Mouse (Mus musculus): ENCODE results near the gene Bcl2l13. TPM values are rescaled to one million over a fixed set of nuclear protein-coding genes. Genes with fewer than 3 reads are reported as not detected.
A peak's percentile ranks its signal among the peaks of the same experiment; 100 is the strongest.

Gene Bcl2l13
- 23.4 and 26.7 TPM in 2 replicates for polyA plus RNA-seq (2015; fragmentation: Nextera tagmentation; extraction: Ambion mirVana)

DNA sequence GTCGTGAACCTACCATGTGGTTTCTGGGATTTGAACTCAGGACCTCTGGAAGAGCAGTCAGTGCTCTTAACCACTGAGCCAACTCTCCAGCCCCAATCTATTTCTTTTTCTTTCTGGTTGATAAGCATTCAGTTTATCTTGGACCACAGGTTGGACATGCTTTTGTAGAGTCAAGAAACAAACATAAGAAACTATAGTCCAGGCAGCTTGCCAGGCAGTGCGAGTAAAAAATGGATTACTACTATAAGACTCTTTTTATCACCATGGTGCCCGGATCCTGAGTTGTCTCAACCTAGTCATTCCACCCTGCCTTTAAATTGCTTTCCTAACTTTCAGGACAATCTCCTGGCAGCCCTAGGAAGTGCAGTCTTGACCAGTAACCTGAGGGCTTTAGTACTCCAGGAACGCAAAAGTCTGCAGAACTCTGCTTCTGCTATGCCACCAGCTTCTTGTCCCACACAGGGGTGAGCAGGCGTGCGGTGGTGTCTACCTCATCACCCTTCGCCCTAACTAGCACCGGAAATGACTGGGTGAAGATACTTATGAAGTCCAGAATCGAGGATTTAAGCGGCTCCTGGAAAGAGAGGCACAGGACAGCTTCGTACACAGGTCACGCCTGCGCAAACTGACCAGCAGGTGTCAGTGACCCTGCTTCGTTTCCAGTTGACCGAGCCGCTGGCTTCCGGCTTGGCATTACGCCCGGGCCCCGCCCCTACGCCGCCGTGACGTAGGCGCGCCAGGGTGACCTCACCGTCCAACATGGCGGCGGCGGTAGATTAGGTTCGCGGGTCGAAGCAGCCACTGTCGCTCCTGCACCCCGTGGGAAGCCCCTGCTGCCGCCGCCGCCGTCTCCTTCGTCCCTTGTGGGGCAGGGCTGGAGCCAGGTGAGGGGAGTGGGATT is at the start of gene Bcl2l13:
Gene Bcl2l13, plus strand, starts transcription at position 739 of the 901 bp plus-strand sequence.
- Histone ChIP-seq H3K36me3 (ENCODE audit: control insufficient read depth, insufficient read depth, low read length) (peaks cover 2% of the 10 kb centered on the region), H3K9ac (ENCODE audit: low read depth, low read length) (peak within 1 kb of the TSS; percentile 99), H3K4me2 (ENCODE audit: low read length) (peak within 1 kb of the TSS; percentile 82), H3K9me3 (replicated peaks; ENCODE audit: control insufficient read depth, low read length, poor library complexity, severe bottlenecking) (no peaks in the 10 kb centered on the region), H3K4me1 (ENCODE audit: control insufficient read depth, insufficient read depth, low read length) (peaks cover 9% of the 10 kb centered on the region), H3K4me3 (ENCODE audit: low read depth, low read length) (peak within 1 kb of the TSS; percentile 91), H3K27ac (ENCODE audit: low read length) (peak within 1 kb of the TSS; percentile 96), H3K27me3 (ENCODE audit: control insufficient read depth, insufficient read depth, low read depth, low read length) (peaks cover 3% of the 10 kb centered on the region; the same call in 1 of the 2 replicates)
- 5% methylated on average over 40 of the region's 40 CpGs for WGBS
- ATAC-seq, result peak; percentile 94

GRCm38 (mm10) chr6:120788068-120788607 is 47.9 kb upstream of the Bcl2l13 start:
- Histone ChIP-seq H3K4me2 (ENCODE audit: low read length) (no peak overlapping the region), H3K4me1 (ENCODE audit: control insufficient read depth, insufficient read depth, low read length) (peaks cover 4% of the 10 kb centered on the region; the same call in 1 of the 2 replicates), H3K27me3 (ENCODE audit: control insufficient read depth, insufficient read depth, low read depth, low read length) (no peaks in the 10 kb centered on the region), H3K36me3 (ENCODE audit: control insufficient read depth, insufficient read depth, low read length) (peaks cover 11% of the 10 kb centered on the region), H3K4me3 (ENCODE audit: low read depth, low read length) (no peak overlapping the region), H3K9ac (ENCODE audit: low read depth, low read length) (no peak overlapping the region), H3K9me3 (replicated peaks; ENCODE audit: control insufficient read depth, low read length, poor library complexity, severe bottlenecking) (no peaks in the 10 kb centered on the region), H3K27ac (ENCODE audit: low read length) (no peak overlapping the region)
- ATAC-seq, result no peak
- WGBS, result 87% methylated on average over 5 of the region's 5 CpGs

DNA sequence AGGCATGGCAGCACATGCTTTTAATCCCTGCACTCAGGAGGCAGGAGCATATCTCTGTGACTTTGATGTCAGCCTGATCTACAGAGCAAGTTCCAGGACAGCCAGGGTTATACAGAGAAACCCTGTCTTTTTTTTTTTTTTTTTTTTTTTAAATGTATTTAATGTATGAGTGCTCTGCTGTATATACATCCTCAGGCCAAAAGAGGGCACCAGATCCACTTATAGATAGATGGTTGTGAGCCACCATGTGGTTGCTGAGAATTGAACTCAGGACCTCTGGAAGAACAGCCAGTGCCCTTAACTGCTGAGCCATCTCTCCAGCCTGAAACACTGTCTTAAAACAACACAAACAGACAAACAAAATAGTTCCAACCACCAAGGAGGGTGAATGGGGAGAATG is 47.1 kb upstream of the Bcl2l13 start:
- no peaks in the 10 kb centered on the region for H3K27me3 ChIP-seq (ENCODE audit: control insufficient read depth, insufficient read depth, low read depth, low read length)
- H3K4me3 ChIP-seq (ENCODE audit: low read depth, low read length), result no peak overlapping the region
- H3K9ac ChIP-seq (ENCODE audit: low read depth, low read length), result no peak overlapping the region
- H3K4me1 ChIP-seq (ENCODE audit: control insufficient read depth, insufficient read depth, low read length), result peaks cover 4% of the 10 kb centered on the region; the same call in 1 of the 2 replicates
- no peak overlapping the region for H3K27ac ChIP-seq (ENCODE audit: low read length)
- ATAC-seq, result no peak
- H3K9me3 ChIP-seq (replicated peaks; ENCODE audit: control insufficient read depth, low read length, poor library complexity, severe bottlenecking), result no peaks in the 10 kb centered on the region
- peaks cover 18% of the 10 kb centered on the region for H3K36me3 ChIP-seq (ENCODE audit: control insufficient read depth, insufficient read depth, low read length)
- H3K4me2 ChIP-seq (ENCODE audit: low read length), result no peak overlapping the region

- Histone ChIP-seq H3K9me3 (replicated peaks; ENCODE audit: control insufficient read depth, low read length, poor library complexity, severe bottlenecking) (no peaks in the 10 kb centered on the region), H3K36me3 (ENCODE audit: control insufficient read depth, insufficient read depth, low read length) (peaks cover 25% of the 10 kb centered on the region), H3K4me1 (ENCODE audit: control insufficient read depth, insufficient read depth, low read length) (no peaks in the 10 kb centered on the region), H3K4me3 (ENCODE audit: low read depth, low read length) (no peak overlapping the region), H3K4me2 (ENCODE audit: low read length) (no peak overlapping the region), H3K27ac (ENCODE audit: low read length) (no peak overlapping the region), H3K9ac (ENCODE audit: low read depth, low read length) (no peak overlapping the region), H3K27me3 (ENCODE audit: control insufficient read depth, insufficient read depth, low read depth, low read length) (no peaks in the 10 kb centered on the region)
- WGBS, result 91% methylated on average over 10 of the region's 11 CpGs
- ATAC-seq, result no peak
Measured at GRCm38 (mm10) chr6:120790153-120790552, 45.9 kb upstream of the Bcl2l13 start.

GRCm38 (mm10) chr6:120790717-120791116 is 45.3 kb upstream of the Bcl2l13 start:
- no peaks in the 10 kb centered on the region for H3K4me1 ChIP-seq (ENCODE audit: control insufficient read depth, insufficient read depth, low read length)
- no peak overlapping the region for H3K27ac ChIP-seq (ENCODE audit: low read length)
- H3K4me2 ChIP-seq (ENCODE audit: low read length), result no peak overlapping the region
- H3K27me3 ChIP-seq (ENCODE audit: control insufficient read depth, insufficient read depth, low read depth, low read length), result no peaks in the 10 kb centered on the region
- H3K36me3 ChIP-seq (ENCODE audit: control insufficient read depth, insufficient read depth, low read length), result peaks cover 29% of the 10 kb centered on the region
- WGBS, result 72% methylated on average over 5 of the region's 5 CpGs
- H3K9ac ChIP-seq (ENCODE audit: low read depth, low read length), result no peak overlapping the region
- no peak for ATAC-seq
- no peak overlapping the region for H3K4me3 ChIP-seq (ENCODE audit: low read depth, low read length)
- H3K9me3 ChIP-seq (replicated peaks; ENCODE audit: control insufficient read depth, low read length, poor library complexity, severe bottlenecking), result no peaks in the 10 kb centered on the region

DNA sequence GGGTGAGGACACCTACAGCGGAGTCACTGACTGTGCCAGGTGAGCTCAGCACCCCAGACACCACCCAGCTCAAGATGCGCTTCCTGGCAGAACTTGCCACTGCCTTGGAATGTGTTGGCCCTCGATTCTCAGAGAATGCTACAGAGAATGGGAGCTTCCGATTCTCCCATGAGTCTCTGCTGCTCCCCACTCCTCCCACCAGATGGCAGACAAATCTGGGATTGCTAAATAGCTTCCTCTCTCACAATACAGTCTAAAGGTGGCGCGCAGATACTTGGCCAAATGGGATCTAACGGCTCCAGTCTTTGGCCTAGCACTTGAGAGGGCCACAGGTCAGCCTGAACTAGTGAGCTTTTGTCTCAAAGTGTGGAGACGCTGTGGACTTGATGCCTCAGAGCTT is 43.1 kb upstream of the Bcl2l13 start:
- Histone ChIP-seq H3K27me3 (ENCODE audit: control insufficient read depth, insufficient read depth, low read depth, low read length) (no peaks in the 10 kb centered on the region), H3K36me3 (ENCODE audit: control insufficient read depth, insufficient read depth, low read length) (peaks cover 39% of the 10 kb centered on the region), H3K4me3 (ENCODE audit: low read depth, low read length) (no peak overlapping the region), H3K4me2 (ENCODE audit: low read length) (no peak overlapping the region), H3K9me3 (replicated peaks; ENCODE audit: control insufficient read depth, low read length, poor library complexity, severe bottlenecking) (no peaks in the 10 kb centered on the region), H3K4me1 (ENCODE audit: control insufficient read depth, insufficient read depth, low read length) (no peaks in the 10 kb centered on the region), H3K27ac (ENCODE audit: low read length) (no peak overlapping the region), H3K9ac (ENCODE audit: low read depth, low read length) (no peak overlapping the region)
- WGBS, result 83% methylated on average over 8 of the region's 8 CpGs
- ATAC-seq, result no peak

GRCm38 (mm10) chr6:120795422-120796086 is 40.5 kb upstream of the Bcl2l13 start:
- Histone ChIP-seq H3K9me3 (replicated peaks; ENCODE audit: control insufficient read depth, low read length, poor library complexity, severe bottlenecking) (no peaks in the 10 kb centered on the region), H3K9ac (ENCODE audit: low read depth, low read length) (no peak overlapping the region), H3K27ac (ENCODE audit: low read length) (no peak overlapping the region), H3K4me1 (ENCODE audit: control insufficient read depth, insufficient read depth, low read length) (no peaks in the 10 kb centered on the region), H3K27me3 (ENCODE audit: control insufficient read depth, insufficient read depth, low read depth, low read length) (no peaks in the 10 kb centered on the region), H3K36me3 (ENCODE audit: control insufficient read depth, insufficient read depth, low read length) (peaks cover 55% of the 10 kb centered on the region), H3K4me2 (ENCODE audit: low read length) (no peak overlapping the region), H3K4me3 (ENCODE audit: low read depth, low read length) (no peak overlapping the region)
- 88% methylated on average over 5 of the region's 5 CpGs for WGBS
- ATAC-seq, result no peak

DNA sequence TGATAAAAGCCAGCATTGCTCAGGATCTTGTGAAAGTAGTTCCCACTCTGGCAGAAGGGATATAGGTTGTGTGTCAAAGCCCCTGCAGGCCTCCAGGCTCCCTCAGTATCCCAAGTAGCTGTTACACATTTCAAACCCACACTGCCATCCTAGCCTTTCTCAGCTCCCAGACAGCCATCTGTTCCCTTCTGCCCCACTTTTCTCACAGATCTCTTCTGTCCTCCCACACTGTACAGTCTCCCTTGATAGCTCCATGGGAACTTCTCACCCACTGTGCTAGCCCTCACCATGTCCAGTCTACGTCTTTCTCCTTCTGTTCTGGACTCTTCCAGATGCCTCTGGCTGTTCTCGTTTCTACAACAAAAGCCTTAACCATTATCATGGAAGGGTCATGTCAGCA is 39.9 kb upstream of the Bcl2l13 start:
- Histone ChIP-seq H3K4me1 (ENCODE audit: control insufficient read depth, insufficient read depth, low read length) (no peaks in the 10 kb centered on the region), H3K27ac (ENCODE audit: low read length) (no peak overlapping the region), H3K36me3 (ENCODE audit: control insufficient read depth, insufficient read depth, low read length) (peaks cover 59% of the 10 kb centered on the region), H3K9ac (ENCODE audit: low read depth, low read length) (no peak overlapping the region), H3K4me2 (ENCODE audit: low read length) (no peak overlapping the region), H3K4me3 (ENCODE audit: low read depth, low read length) (no peak overlapping the region), H3K27me3 (ENCODE audit: control insufficient read depth, insufficient read depth, low read depth, low read length) (no peaks in the 10 kb centered on the region), H3K9me3 (replicated peaks; ENCODE audit: control insufficient read depth, low read length, poor library complexity, severe bottlenecking) (no peaks in the 10 kb centered on the region)
- no peak for ATAC-seq
- WGBS, result 85% methylated on average over 2 of the region's 2 CpGs

- Histone ChIP-seq H3K4me1 (ENCODE audit: control insufficient read depth, insufficient read depth, low read length) (no peaks in the 10 kb centered on the region), H3K36me3 (ENCODE audit: control insufficient read depth, insufficient read depth, low read length) (peaks cover 59% of the 10 kb centered on the region), H3K9ac (ENCODE audit: low read depth, low read length) (no peak overlapping the region), H3K27me3 (ENCODE audit: control insufficient read depth, insufficient read depth, low read depth, low read length) (no peaks in the 10 kb centered on the region), H3K4me2 (ENCODE audit: low read length) (no peak overlapping the region), H3K9me3 (replicated peaks; ENCODE audit: control insufficient read depth, low read length, poor library complexity, severe bottlenecking) (no peaks in the 10 kb centered on the region), H3K4me3 (ENCODE audit: low read depth, low read length) (no peak overlapping the region), H3K27ac (ENCODE audit: low read length) (no peak overlapping the region)
- WGBS, result 94% methylated on average over 7 of the region's 7 CpGs
- ATAC-seq, result no peak
Measured at GRCm38 (mm10) chr6:120798019-120798418, 38.0 kb upstream of the Bcl2l13 start.

Data from midbrain, embryonic 16.5 days (tissue).